Mouse (Mus musculus) G1E (cell line): ENCODE data around the gene Myom1. TPM values are rescaled to one million over a fixed set of nuclear protein-coding genes. Genes with fewer than 3 reads are reported as not detected.

Source experiments
- ATAC-seq: 2 replicates; pipeline ENCODE4 v1.8.0; 2016; ENCODE audit warnings: mild to moderate bottlenecking; ENCODE audit not compliant: insufficient number of reproducible peaks, poor library complexity, low FRiP score, severe bottlenecking; ENCODE audit errors: extremely low read depth
- DNase-seq: peaks from one replicate; pipeline ENCODE4 v3.0.0; 2012; ENCODE audit warnings: low spot score
- H3K27me3 ChIP-seq: 2 replicates; pipeline ENCODE4 v1.6.1; 2012; ENCODE audit warnings: mild to moderate bottlenecking, low read length, inconsistent platforms; ENCODE audit not compliant: insufficient read depth
- H3K36me3 ChIP-seq: replicated peaks from 2 replicates; pipeline ENCODE3; 2012; ENCODE audit warnings: mild to moderate bottlenecking, inconsistent platforms
- H3K4me1 ChIP-seq: 2 replicates; pipeline ENCODE4 v1.6.1; 2012; ENCODE audit warnings: low read depth, low read length, inconsistent platforms, mixed read lengths; ENCODE audit not compliant: insufficient read depth
- H3K4me3 ChIP-seq: 2 replicates; pipeline ENCODE4 v1.5.1; 2012; ENCODE audit warnings: low read depth, mild to moderate bottlenecking, inconsistent platforms, low read length, moderate library complexity, mixed read lengths
- H3K9me3 ChIP-seq: replicated peaks from 2 replicates; pipeline ENCODE4 v1.6.1; 2012; ENCODE audit warnings: inconsistent platforms
- CTCF ChIP-seq: IDR thresholded peaks from 2 replicates; pipeline ENCODE4 v1.5.1; 2012; ENCODE audit warnings: low read depth, low read length, inconsistent platforms, mixed read lengths
- GATA1 ChIP-seq: IDR thresholded peaks from 2 replicates; pipeline ENCODE4 v1.6.1; 2012; ENCODE audit warnings: borderline replicate concordance, low read length, inconsistent platforms, mixed read lengths
- GATA2 ChIP-seq: IDR thresholded peaks from 2 replicates; pipeline ENCODE4 v1.6.1; 2012; ENCODE audit warnings: low read depth, low read length, inconsistent platforms, borderline replicate concordance
- POLR2AphosphoS5 ChIP-seq: IDR thresholded peaks from 2 replicates; pipeline ENCODE4 v1.6.1; 2012; ENCODE audit warnings: low read depth, low read length, inconsistent platforms; ENCODE audit not compliant: insufficient replicate concordance
- TAL1 ChIP-seq: conservative IDR thresholded peaks from 2 replicates; pipeline ENCODE4 v1.6.1; 2012; ENCODE audit warnings: low read depth, low read length, inconsistent platforms, mixed read lengths
- polyA plus RNA-seq: library from polyadenylated mRNA; stranded (reverse); fragments of >175 nt; gene quantifications from 2 replicates; pipeline ENCODE4 v1.2.3, GENCODE M21; 2012
- total RNA-seq, 2 experiments: library from RNA; stranded (forward) in 1 of 2; stranded (reverse) in 1 of 2; fragments of 200-1000 nt in 1 of 2; fragments of >200 nt in 1 of 2; fragmentation: Nextera tagmentation in 1 of 2; gene quantifications; 2 replicates each; pipeline ENCODE4 v1.2.3; 2014 to 2017

Gene Myom1
- total and polyA plus RNA-seq, 3 experiments: 0.25 to 1.6 (median 0.71) TPM

DNA sequence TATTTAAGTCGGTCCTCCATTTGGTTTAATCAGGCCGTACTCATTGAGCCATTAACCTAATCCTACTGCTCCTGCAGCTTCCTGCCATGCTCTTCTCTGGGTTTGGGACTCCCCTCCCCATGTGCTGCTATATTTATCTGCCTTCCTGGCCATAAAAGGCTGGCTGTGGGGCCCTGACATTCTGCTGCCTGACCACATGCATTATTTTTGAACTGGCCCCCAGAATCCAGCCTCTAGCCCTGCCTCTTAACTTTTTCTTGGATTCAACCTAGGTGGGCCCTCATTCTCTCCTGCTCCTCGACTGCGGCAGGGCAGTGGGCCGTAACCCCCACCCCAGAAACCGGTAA, 16.8 kb downstream of the Myom1 start:
- DNase-seq (no peak), ATAC-seq (no peak)
- TF ChIP-seq GATA1: no peak
- no peak for TF ChIP-seq TAL1
- TF ChIP-seq POLR2AphosphoS5: no peak
- TF ChIP-seq GATA2: no peak
- no peak for TF ChIP-seq CTCF
- Histone ChIP-seq H3K36me3 (no peaks in the 10 kb centered on the region), H3K27me3 (peaks cover 22% of the 10 kb centered on the region), H3K9me3 (no peaks in the 10 kb centered on the region), H3K4me1 (no peaks in the 10 kb centered on the region), H3K4me3 (no peak overlapping the region)

DNA sequence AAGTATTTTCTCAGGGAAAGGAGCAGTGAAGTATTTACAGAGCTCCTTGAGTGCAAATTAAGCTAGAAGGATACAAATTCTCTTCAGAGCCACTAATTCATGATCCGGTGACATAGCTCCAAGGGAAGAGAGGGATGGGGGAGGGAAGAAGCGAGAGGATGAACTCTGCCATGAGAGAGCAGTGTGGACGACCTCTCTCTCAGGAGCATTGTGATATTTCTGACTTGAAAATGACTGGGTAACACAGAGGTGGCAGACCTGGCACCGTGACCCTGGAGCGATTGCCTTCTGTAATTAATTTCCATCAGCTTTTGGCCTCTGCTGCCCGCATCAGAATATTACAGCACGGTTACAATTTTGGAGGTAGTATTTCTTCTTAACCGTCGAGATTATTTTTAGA, 17.4 kb downstream of the Myom1 start:
- Histone ChIP-seq H3K4me3 (no peak overlapping the region), H3K9me3 (no peaks in the 10 kb centered on the region), H3K36me3 (no peaks in the 10 kb centered on the region), H3K4me1 (no peaks in the 10 kb centered on the region), H3K27me3 (peaks cover 20% of the 10 kb centered on the region)
- TF ChIP-seq GATA1: no peak
- no peak for TF ChIP-seq TAL1
- no peak for TF ChIP-seq CTCF
- TF ChIP-seq GATA2: no peak
- no peak for TF ChIP-seq POLR2AphosphoS5
- no peak for ATAC-seq
- DNase-seq: no peak

- no peak for ATAC-seq
- DNase-seq: no peak
- H3K4me1 ChIP-seq: no peaks in the 10 kb centered on the region
- TF ChIP-seq GATA2 (no peak), POLR2AphosphoS5 (no peak)
- H3K9me3 ChIP-seq: no peaks in the 10 kb centered on the region
- H3K27me3 ChIP-seq: peaks cover 21% of the 10 kb centered on the region
- H3K4me3 ChIP-seq: no peak overlapping the region
- no peaks in the 10 kb centered on the region for H3K36me3 ChIP-seq
Measured at GRCm38 (mm10) chr17:71022841-71023240, 20.4 kb downstream of the Myom1 start.

GRCm38 (mm10) chr17:71024071-71024470, 21.6 kb downstream of the Myom1 start:
- DNase-seq (no peak), ATAC-seq (no peak)
- Histone ChIP-seq H3K4me1 (no peaks in the 10 kb centered on the region), H3K36me3 (no peaks in the 10 kb centered on the region), H3K4me3 (no peak overlapping the region), H3K27me3 (peaks cover 21% of the 10 kb centered on the region), H3K9me3 (no peaks in the 10 kb centered on the region)
- no peak for TF ChIP-seq GATA1

DNA sequence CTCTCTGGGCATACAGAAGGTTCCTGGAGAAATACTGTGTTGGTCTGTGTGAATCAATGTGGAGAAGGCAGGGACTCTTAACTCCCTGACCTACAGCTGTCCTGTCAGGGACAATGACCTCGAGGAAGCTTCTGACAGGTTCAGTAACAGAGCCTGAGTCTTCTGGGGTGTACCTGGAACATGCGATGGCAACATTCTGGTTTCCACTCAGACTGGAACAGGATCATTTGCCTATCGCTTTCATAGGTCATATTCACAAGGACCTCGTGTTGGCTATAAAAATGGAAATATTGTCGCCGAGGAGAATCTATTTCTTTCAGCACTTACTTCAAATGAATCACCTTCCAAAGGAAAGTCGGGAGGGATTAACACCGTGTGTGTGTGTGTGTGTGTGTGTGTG, 23.5 kb downstream of the Myom1 start:
- TF ChIP-seq GATA1: no peak
- TF ChIP-seq POLR2AphosphoS5: no peak
- TF ChIP-seq TAL1: no peak
- TF ChIP-seq GATA2: no peak
- no peak for TF ChIP-seq CTCF
- no peaks in the 10 kb centered on the region for H3K9me3 ChIP-seq
- H3K36me3 ChIP-seq: no peaks in the 10 kb centered on the region
- no peaks in the 10 kb centered on the region for H3K4me1 ChIP-seq
- H3K4me3 ChIP-seq: no peak overlapping the region
- ATAC-seq (no peak), DNase-seq (no peak)
- H3K27me3 ChIP-seq: peaks cover 21% of the 10 kb centered on the region

- ATAC-seq: no peak
- H3K27me3 ChIP-seq: peaks cover 17% of the 10 kb centered on the region
- H3K9me3 ChIP-seq: no peaks in the 10 kb centered on the region
- no peaks in the 10 kb centered on the region for H3K4me1 ChIP-seq
- H3K4me3 ChIP-seq: no peak overlapping the region
- no peaks in the 10 kb centered on the region for H3K36me3 ChIP-seq
- DNase-seq: no peak
- TF ChIP-seq GATA1 (no peak), TAL1 (no peak)
Measured at GRCm38 (mm10) chr17:71027186-71027585, 24.8 kb downstream of the Myom1 start.

DNA sequence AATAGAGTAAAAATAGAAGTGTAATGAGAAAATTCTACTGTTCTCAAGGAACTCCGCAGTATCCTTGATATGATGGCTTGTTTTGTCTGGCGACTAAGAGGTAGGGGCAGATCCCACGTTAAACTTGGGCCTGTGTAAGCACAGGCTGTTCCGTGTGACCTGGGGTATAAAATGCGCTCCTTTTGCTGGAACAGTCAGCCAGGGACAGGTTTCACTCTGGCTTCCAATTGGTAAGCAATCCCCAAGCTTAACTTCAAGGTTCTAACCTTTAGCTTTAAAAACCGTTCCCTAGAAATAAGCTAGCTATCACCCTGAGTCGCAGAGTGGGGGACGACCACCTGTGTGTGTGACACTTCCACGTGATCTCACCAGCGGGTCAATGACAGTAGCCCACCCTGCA, 30.3 kb downstream of the Myom1 start:
- no peaks in the 10 kb centered on the region for H3K9me3 ChIP-seq
- DNase-seq (no peak), ATAC-seq (no peak)
- TF ChIP-seq CTCF (no peak), POLR2AphosphoS5 (no peak), GATA2 (no peak), GATA1 (no peak), TAL1 (no peak)
- H3K36me3 ChIP-seq: no peaks in the 10 kb centered on the region
- H3K4me1 ChIP-seq: no peaks in the 10 kb centered on the region
- H3K27me3 ChIP-seq: peaks cover 12% of the 10 kb centered on the region
- no peak overlapping the region for H3K4me3 ChIP-seq
